In genomic region chr2:105206563-105207174, GRCm38 (mm10) we compare ENCODE assay signal across 18 mouse cellular contexts. TPM values are rescaled to one million over a fixed set of nuclear protein-coding genes. Genes with fewer than 3 reads are reported as not detected.
DNase-seq lines count a peak whose midpoint lies in the region; ATAC-seq and TF ChIP-seq lines count a peak whose summit lies in the region.
"Had no signal": no experiment of that assay in that cellular context is flagged by ENCODE, and none has a peak within 500 bp of the region (broad histone marks: within the 10 kb centered on the region; RNA-seq: fewer than 3 reads in every experiment).

No protein-coding gene starts in this region.

- peaks cover 4% of the 10 kb centered on the region; the same call in 1 of the 2 replicates for H3K4me1 ChIP-seq in lung, embryonic 14.5 days (ENCODE audit: insufficient read depth)
- H3K4me1 ChIP-seq: liver, embryonic 12.5 days; midbrain, embryonic 10.5 days had no signal

- H3K27ac ChIP-seq in lung, embryonic 14.5 days (ENCODE audit: low read depth), result no peak overlapping the region
- H3K27ac ChIP-seq: heart, adult 2 months; left cerebral cortex, adult 2 months; liver, embryonic 12.5 days; midbrain, embryonic 10.5 days had no signal

- 33% methylated on average over 9 of the region's 9 CpGs for WGBS in lung, embryonic 14.5 days

- no peak overlapping the region for H3K4me3 ChIP-seq in lung, embryonic 14.5 days (ENCODE audit: low read depth, low read length)
- H3K4me3 ChIP-seq: heart, adult 2 months; left cerebral cortex, adult 2 months; liver, embryonic 12.5 days; midbrain, embryonic 10.5 days; myocyte had no signal

- no peaks in the 10 kb centered on the region for H3K9me3 ChIP-seq in lung, embryonic 14.5 days (ENCODE audit: low read depth, low read length)
- H3K9me3 ChIP-seq: liver, embryonic 12.5 days; midbrain, embryonic 10.5 days had no signal

- no peaks in the 10 kb centered on the region for H3K36me3 ChIP-seq in lung, embryonic 14.5 days (ENCODE audit: insufficient read depth)
- H3K36me3 ChIP-seq: liver, embryonic 12.5 days; midbrain, embryonic 10.5 days had no signal

- H3K27me3 ChIP-seq in lung, embryonic 14.5 days (ENCODE audit: insufficient read depth, low read length), result no peaks in the 10 kb centered on the region
- H3K27me3 ChIP-seq: liver, embryonic 12.5 days had no signal

- no peak overlapping the region for H3K4me2 ChIP-seq in lung, embryonic 14.5 days
- H3K4me2 ChIP-seq: liver, embryonic 12.5 days had no signal

- no peak for TF ChIP-seq CTCF in lung, embryonic 14.5 days (IDR thresholded peaks at IDR 0.05; ENCODE audit: low read depth)

- peak; percentile 80 for ATAC-seq in lung, embryonic 14.5 days (ENCODE audit: insufficient read depth)
- ATAC-seq in megakaryocyte, adult 5-6 weeks (ENCODE audit: poor library complexity, severe bottlenecking), result no peak
- ATAC-seq: liver, embryonic 12.5 days had no signal

- peak; percentile 84 for DNase-seq in heart, adult 11 months
- DNase-seq in heart, postnatal 4 days, result no peak
- peak; percentile 66 for DNase-seq in lung, embryonic 14.5 days
- no peak for DNase-seq in lung, postnatal 36 days
- DNase-seq in kidney, postnatal 10 days, result peak; percentile 49
- no peak for DNase-seq in gastrocnemius, postnatal 10 days
- no peak for DNase-seq in urinary bladder, adult 2 months (ENCODE audit: low spot score)
- DNase-seq: cerebellum, adult 11 months; heart, adult 2 months; right cerebral cortex, postnatal 4 days had no signal

- no peak overlapping the region for H3K9ac ChIP-seq in lung, embryonic 14.5 days
- H3K9ac ChIP-seq: liver, embryonic 12.5 days had no signal

RNA-seq across cellular contexts. Expression of gene Them7, which starts 17.5 kb away (rescaled TPM):
- total RNA-seq in heart, postnatal 4 days (2021), result 1 to 10 TPM in 1 of 2 experiments, under 1 TPM in 1; 0.61 to 1.6 TPM
- polyA plus RNA-seq in lung, embryonic 14.5 days (2014; fragmentation: Nextera tagmentation; extraction: Ambion mirVana), result 0.16 and 0.18 TPM in 2 replicates
- 0.65 TPM in 1 of 2 replicates, not detected in the other for total RNA-seq in megakaryocyte, adult 5-6 weeks (2015)
- total RNA-seq in megakaryocyte, adult 5-6 weeks (2017), result 0.81 TPM in 1 of 2 replicates, not detected in the other
- total RNA-seq in gastrocnemius, postnatal 10 days (2021), result not detected
- 0.09 and 0.11 TPM in 2 replicates for polyA plus RNA-seq in urinary bladder, adult 2 months (2012; rRNA removed)
- total RNA-seq: left cerebral cortex, adult 2 months; MEL had no signal
- polyA plus RNA-seq: C2C12; cortical plate, adult 2 months; myocyte had no signal

Comparison
In these comparisons a context has a peak if more than half of its experiments do, and no peak if none do; other contexts are left out.
1. DNase-seq: peak in heart, adult 11 months (single experiment), lung, embryonic 14.5 days (single experiment) and kidney, postnatal 10 days (single experiment); none in heart, postnatal 4 days (single experiment), lung, postnatal 36 days (single experiment), gastrocnemius, postnatal 10 days (single experiment) and urinary bladder, adult 2 months (single experiment).